ENCODE assay signal across 18 mouse cellular contexts in genomic region chr7:55865750-55866416, GRCm38 (mm10). TPM values are rescaled to one million over a fixed set of nuclear protein-coding genes. Genes with fewer than 3 reads are reported as not detected.
DNase-seq lines count a peak whose midpoint lies in the region; ATAC-seq and TF ChIP-seq lines count a peak whose summit lies in the region.
"Had no signal": no experiment of that assay in that cellular context is flagged by ENCODE, and none has a peak within 500 bp of the region (broad histone marks: within the 10 kb centered on the region; RNA-seq: fewer than 3 reads in every experiment).

No protein-coding gene starts in this region.

- no peak for TF ChIP-seq CTCF in layer of hippocampus, adult 2 months (conservative IDR thresholded peaks at IDR 0.05)
- TF ChIP-seq CTCF in stomach, postnatal 0 days (IDR thresholded peaks at IDR 0.05; ENCODE audit: low read depth), result no peak

- no peak overlapping the region for H3K4me2 ChIP-seq in forebrain, embryonic 16.5 days (ENCODE audit: low read length)
- H3K4me2 ChIP-seq in stomach, postnatal 0 days (replicated peaks; ENCODE audit: low read depth), result no peak overlapping the region
- H3K4me2 ChIP-seq: heart, embryonic 13.5 days; hindbrain, embryonic 12.5 days had no signal

- no peaks in the 10 kb centered on the region for H3K36me3 ChIP-seq in forebrain, embryonic 16.5 days (ENCODE audit: control insufficient read depth, insufficient read depth)
- H3K36me3 ChIP-seq in forebrain, embryonic 10.5 days (replicated peaks), result peaks cover 20% of the 10 kb centered on the region
- H3K36me3 ChIP-seq in stomach, postnatal 0 days (ENCODE audit: control insufficient read depth, insufficient read depth, low read length), result no peaks in the 10 kb centered on the region
- H3K36me3 ChIP-seq: hindbrain, embryonic 12.5 days had no signal

- peaks cover 2% of the 10 kb centered on the region; the same call in 1 of the 2 replicates for H3K4me1 ChIP-seq in forebrain, embryonic 16.5 days (replicated peaks; ENCODE audit: control insufficient read depth, insufficient read depth, low read length)
- H3K4me1 ChIP-seq in forebrain, embryonic 10.5 days, result peaks cover 24% of the 10 kb centered on the region
- H3K4me1 ChIP-seq in stomach, postnatal 0 days (replicated peaks; ENCODE audit: control insufficient read depth, insufficient read depth), result no peaks in the 10 kb centered on the region
- H3K4me1 ChIP-seq: hindbrain, embryonic 12.5 days had no signal

- H3K9ac ChIP-seq in forebrain, embryonic 16.5 days (replicated peaks; ENCODE audit: low read depth, low read length), result no peak overlapping the region
- H3K9ac ChIP-seq in stomach, postnatal 0 days (ENCODE audit: low read length), result no peak overlapping the region
- H3K9ac ChIP-seq: heart, embryonic 13.5 days; hindbrain, embryonic 12.5 days had no signal

- H3K27ac ChIP-seq in forebrain, embryonic 16.5 days (ENCODE audit: low read length), result no peak overlapping the region
- no peak overlapping the region for H3K27ac ChIP-seq in forebrain, embryonic 10.5 days
- peak overlapping the region; percentile 87 for H3K27ac ChIP-seq in layer of hippocampus, adult 2 months
- H3K27ac ChIP-seq in stomach, postnatal 0 days (replicated peaks), result no peak overlapping the region
- H3K27ac ChIP-seq: embryonic facial prominence, embryonic 10.5 days; heart, embryonic 13.5 days; hindbrain, embryonic 12.5 days had no signal

- no peak for TF ChIP-seq EP300 in stomach, postnatal 0 days (optimal IDR thresholded peaks at IDR 0.05)

- no peak overlapping the region for H3K4me3 ChIP-seq in forebrain, embryonic 16.5 days (replicated peaks; ENCODE audit: low read length)
- no peak overlapping the region for H3K4me3 ChIP-seq in forebrain, embryonic 10.5 days
- H3K4me3 ChIP-seq in layer of hippocampus, adult 2 months, result no peak overlapping the region; the same call in 1 of the 2 replicates
- no peak overlapping the region for H3K4me3 ChIP-seq in stomach, postnatal 0 days (ENCODE audit: low read depth, low read length)
- H3K4me3 ChIP-seq: embryonic facial prominence, embryonic 10.5 days; heart, embryonic 13.5 days; hindbrain, embryonic 12.5 days had no signal

- 70% methylated on average over 8 of the region's 8 CpGs for WGBS in forebrain, embryonic 16.5 days
- WGBS in forebrain, embryonic 10.5 days, result 86% methylated on average over 8 of the region's 8 CpGs
- whole genome bisulfite sequencing in stomach, postnatal 0 days, result 42% methylated on average over 8 of the region's 8 CpGs

- DNase-seq in forebrain, embryonic 10.5 days (ENCODE audit: extremely low spot score, low spot score), result no peak
- peak; percentile 52 to 75 for DNase-seq in layer of hippocampus, adult 2 months (ENCODE audit: low spot score in 2 of 2)
- no peak for DNase-seq in layer of hippocampus, postnatal 25 days (ENCODE audit: extremely low spot score in 1 of 2, low spot score in 1 of 2)
- peak; percentile 47 for DNase-seq in brain, adult 2 months (ENCODE audit: low read depth, low spot score)
- DNase-seq in stomach, postnatal 0 days (ENCODE audit: low spot score), result no peak
- DNase-seq in cerebellum, postnatal 10 days, result no peak
- DNase-seq: adrenal gland, postnatal 10 days; cerebellum, adult 11-12 months; cerebellum, adult 9-10 months; cerebellum, postnatal 36 days; gastrocnemius, postnatal 14 days; heart, postnatal 36 days had no signal

- ATAC-seq in forebrain, embryonic 16.5 days, result 0 out of 2 replicates have a peak, but pooled peaks have one; percentile 29
- 0 out of 2 replicates have a peak, but pooled peaks have one; percentile 15 for ATAC-seq in stomach, postnatal 0 days (ENCODE audit: low FRiP score, low TSS enrichment)
- ATAC-seq: hindbrain, embryonic 16.5 days; inflammation-experienced regulatory T-cells, adult 6 months had no signal

- no peaks in the 10 kb centered on the region for H3K27me3 ChIP-seq in forebrain, embryonic 16.5 days (replicated peaks; ENCODE audit: control insufficient read depth, insufficient read depth, low read length)
- H3K27me3 ChIP-seq in forebrain, embryonic 10.5 days (ENCODE audit: poor library complexity, severe bottlenecking), result no peaks in the 10 kb centered on the region
- H3K27me3 ChIP-seq in stomach, postnatal 0 days (ENCODE audit: control insufficient read depth, insufficient read depth, low read length), result no peaks in the 10 kb centered on the region
- H3K27me3 ChIP-seq: heart, embryonic 13.5 days; hindbrain, embryonic 12.5 days had no signal

- H3K9me3 ChIP-seq in forebrain, embryonic 16.5 days (ENCODE audit: control insufficient read depth, low read length), result no peaks in the 10 kb centered on the region
- no peaks in the 10 kb centered on the region for H3K9me3 ChIP-seq in forebrain, embryonic 10.5 days
- no peaks in the 10 kb centered on the region for H3K9me3 ChIP-seq in stomach, postnatal 0 days (ENCODE audit: control insufficient read depth, low read length)
- H3K9me3 ChIP-seq: embryonic facial prominence, embryonic 10.5 days; heart, embryonic 13.5 days; hindbrain, embryonic 12.5 days had no signal

RNA-seq across cellular contexts. Expression of gene Cyfip1, which starts 24.3 kb away (rescaled TPM):
- polyA plus RNA-seq in forebrain, embryonic 16.5 days (2015; fragmentation: Nextera tagmentation; extraction: Ambion mirVana), result 62.1 and 71.9 TPM in 2 replicates
- 87.6 and 88.4 TPM in 2 replicates for polyA plus RNA-seq in forebrain, embryonic 10.5 days (2016; fragmentation: Nextera tagmentation; extraction: Ambion mirVana)
- 100 to 1,000 TPM; 117 to 130 TPM for total RNA-seq in layer of hippocampus, adult 2 months (2021)
- total RNA-seq in layer of hippocampus, postnatal 25 days (2021), result 100 to 1,000 TPM; 111 to 132 TPM
- polyA plus RNA-seq in stomach, postnatal 0 days (2015; fragmentation: Nextera tagmentation; extraction: Ambion mirVana), result 49.7 and 59.1 TPM in 2 replicates

Comparison
In these comparisons a context has a peak if more than half of its experiments do, and no peak if none do; other contexts are left out.
1. DNase-seq: peak in layer of hippocampus, adult 2 months (2 of 2) and brain, adult 2 months (single experiment); none in forebrain, embryonic 10.5 days (single experiment), layer of hippocampus, postnatal 25 days (0 of 2), stomach, postnatal 0 days (single experiment) and cerebellum, postnatal 10 days (0 of 2).